Mouse (Mus musculus) bone marrow, adult 2 months (tissue): Measurements from ENCODE around the gene Rpl7a. TPM values are rescaled to one million over a fixed set of nuclear protein-coding genes. Genes with fewer than 3 reads are reported as not detected.

Source experiments
- H3K27ac ChIP-seq: fragments of 200-500 bp; 2 replicates; pipeline ENCODE4 v1.5.1; 2012; ENCODE audit warnings: low read depth, mild to moderate bottlenecking, control low read depth, inconsistent platforms, low read length; ENCODE audit not compliant: control insufficient read depth, poor library complexity, insufficient read depth
- H3K4me1 ChIP-seq: fragments of 200-500 bp; 2 replicates; pipeline ENCODE4 v1.6.1; 2011; ENCODE audit warnings: low read length; ENCODE audit not compliant: control insufficient read depth, insufficient read depth
- H3K4me3 ChIP-seq: fragments of 200-500 bp; replicated peaks from 2 replicates; pipeline ENCODE3; 2011; ENCODE audit warnings: mild to moderate bottlenecking, low read depth, low read length, control low read depth; ENCODE audit not compliant: control insufficient read depth
- CTCF ChIP-seq: fragments of 200-500 bp; IDR thresholded peaks from 2 replicates; pipeline ENCODE4 v1.5.1; 2011; ENCODE audit warnings: low read length, control low read depth; ENCODE audit not compliant: control insufficient read depth, insufficient read depth
- POLR2A ChIP-seq: fragments of 200-500 bp; IDR thresholded peaks from 2 replicates; pipeline ENCODE4 v1.6.1; 2011; ENCODE audit warnings: low read depth, mild to moderate bottlenecking, control low read depth, low read length, borderline replicate concordance; ENCODE audit not compliant: control insufficient read depth
- WGBS: fragments of 180-500 bp; shearing (Covaris S2); methylation state at CpG from one replicate; pipeline ENCODE4 v1.1.7; 2018; 5-methylcytosine and 5-hydroxymethylcytosine counted together
- polyA plus RNA-seq: library from polyadenylated mRNA; stranded (reverse); fragments of >200 nt; gene quantifications from 2 replicates; pipeline ENCODE4 v1.2.4, GENCODE M21; 2011; ENCODE audit warnings: low replicate concordance; ENCODE audit not compliant: missing spikeins, insufficient read depth, insufficient read length

Gene Rpl7a
- polyA plus RNA-seq, 1 experiment, result 199 TPM

- Histone ChIP-seq H3K4me1 (peaks cover 3% of the 10 kb centered on the region; the same call in 1 of the 2 replicates), H3K27ac (peak overlapping the region; percentile 84), H3K4me3 (peak overlapping the region; percentile 100)
- TF ChIP-seq POLR2A (no peak), CTCF (no peak)
- under 1% methylated on average over 37 of the region's 37 CpGs for WGBS
These were observed 616 bp downstream of the Rpl7a start for GRCm38 (mm10) chr2:26910994-26911765.

GRCm38 (mm10) chr2:26912253-26912770 is 1.7 kb downstream of the Rpl7a start:
- peaks cover 6% of the 10 kb centered on the region; the same call in 1 of the 2 replicates for H3K4me1 ChIP-seq
- H3K27ac ChIP-seq, result no peak overlapping the region
- H3K4me3 ChIP-seq, result peak overlapping the region; percentile 31
- TF ChIP-seq POLR2A, result no peak
- no peak for TF ChIP-seq CTCF
- WGBS, result 67% methylated on average over 5 of the region's 5 CpGs

- TF ChIP-seq CTCF, result no peak
- TF ChIP-seq POLR2A, result no peak
- Histone ChIP-seq H3K4me1 (peaks cover 6% of the 10 kb centered on the region; the same call in 1 of the 2 replicates), H3K4me3 (no peak overlapping the region), H3K27ac (no peak overlapping the region)
- 78% methylated on average over 17 of the region's 17 CpGs for WGBS
These were observed 3.0 kb downstream of the Rpl7a start for GRCm38 (mm10) chr2:26913416-26914147.

- Histone ChIP-seq H3K4me1 (peaks cover 6% of the 10 kb centered on the region; the same call in 1 of the 2 replicates), H3K27ac (no peak overlapping the region), H3K4me3 (no peak overlapping the region)
- WGBS, result 80% methylated on average over 8 of the region's 8 CpGs
- no peak for TF ChIP-seq POLR2A
- no peak for TF ChIP-seq CTCF
These were observed 3.8 kb downstream of the Rpl7a start for GRCm38 (mm10) chr2:26914148-26914941.

- H3K4me3 ChIP-seq, result peak within 1 kb of the TSS; percentile 86
- peaks cover 5% of the 10 kb centered on the region; the same call in 1 of the 2 replicates for H3K4me1 ChIP-seq
- H3K27ac ChIP-seq, result peak within 1 kb of the TSS; percentile 38
- WGBS, result 2% methylated on average over 47 of the region's 47 CpGs
- TF ChIP-seq CTCF (peak; percentile 10; the same call in 1 of the 2 replicates), POLR2A (peak; percentile 87)
These were observed 5.6 kb downstream of the Rpl7a start, which contains the start of the genes Surf2 and Surf1 for GRCm38 (mm10) chr2:26915927-26916728. Surf2 (plus strand) TSS chr2:26916367. Surf1 (minus strand) TSS chr2:26916530.

- under 1% methylated on average over 13 of the region's 13 CpGs for WGBS
- Histone ChIP-seq H3K4me1 (peaks cover 5% of the 10 kb centered on the region; the same call in 1 of the 2 replicates), H3K4me3 (peak overlapping the region; percentile 86), H3K27ac (peak overlapping the region; percentile 38)
- no peak for TF ChIP-seq CTCF
- TF ChIP-seq POLR2A, result no peak
These were observed 6.2 kb downstream of the Rpl7a start for GRCm38 (mm10) chr2:26916738-26917137.

- Histone ChIP-seq H3K4me3 (no peak overlapping the region), H3K27ac (no peak overlapping the region), H3K4me1 (peaks cover 3% of the 10 kb centered on the region; the same call in 1 of the 2 replicates)
- no peak for TF ChIP-seq POLR2A
- TF ChIP-seq CTCF, result no peak
- 82% methylated on average over 3 of the region's 3 CpGs for WGBS
These were observed 9.1 kb downstream of the Rpl7a start for GRCm38 (mm10) chr2:26919684-26920083.
